Mouse (Mus musculus) lung, postnatal 0 days (tissue): ENCODE results near the gene Dhps.

Source experiments
- CTCF ChIP-seq: IDR thresholded peaks from 2 replicates; pipeline ENCODE4 v1.5.1; 2016; ENCODE audit warnings: antibody characterized with exemption, mild to moderate bottlenecking
- EP300 ChIP-seq: IDR thresholded peaks from 2 replicates; pipeline ENCODE4 v1.6.1; 2016; ENCODE audit warnings: antibody characterized with exemption, mild to moderate bottlenecking, control low read depth

DNA sequence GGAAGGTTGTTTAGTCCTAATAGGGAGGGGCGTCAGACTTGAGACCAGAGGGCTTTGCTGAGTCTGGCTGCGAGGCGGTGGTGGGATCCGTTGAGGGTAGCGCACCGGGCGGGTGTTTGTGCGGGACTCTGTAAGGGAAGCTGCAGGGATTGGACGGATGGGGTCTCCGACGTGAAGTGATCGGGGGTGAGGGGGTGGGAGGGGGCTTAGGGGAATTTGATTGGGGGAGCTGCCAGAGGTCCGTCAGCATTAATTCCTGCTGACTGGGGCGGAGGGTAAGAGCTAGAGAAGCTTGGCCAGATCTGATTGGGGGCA is 34.2 kb upstream of the Dhps start:
- TF ChIP-seq CTCF (no peak), EP300 (no peak)
